Mouse (Mus musculus) urinary bladder, postnatal 25 days (tissue): ENCODE measurements around the gene Vmn1r77.
"Not testable (repeated sequence)": the region's sequence is repeated elsewhere in the genome, so short reads cannot be mapped to it uniquely, and the experiment has no call there.

Experiments
- DNase-seq: peaks from one replicate; pipeline ENCODE4 v3.0.0; 2022; ENCODE audit warnings: low spot score

Vmn1r77 gene

GRCm38 (mm10) chr7:12036452-12036851, at the start of gene Vmn1r77:
TSS of gene Vmn1r77 (plus strand) at chr7:12036752.
- DNase-seq: not testable (repeated sequence)

GRCm38 (mm10) chr7:12011491-12011890, 25.1 kb upstream of the Vmn1r77 start:
- not testable (repeated sequence) for DNase-seq

GRCm38 (mm10) chr7:12012392-12012791, 24.2 kb upstream of the Vmn1r77 start:
- DNase-seq: not testable (repeated sequence)

GRCm38 (mm10) chr7:12013106-12013505, 23.4 kb upstream of the Vmn1r77 start:
- DNase-seq: no peak

- DNase-seq: not testable (repeated sequence)
These were observed 18.7 kb upstream of the Vmn1r77 start for GRCm38 (mm10) chr7:12017829-12018228.

- DNase-seq: no peak
These were observed 4.1 kb downstream of the Vmn1r77 start for GRCm38 (mm10) chr7:12040664-12041063.
